Mouse (Mus musculus): Measurements from ENCODE around the gene Arl6ip5.

Gene Arl6ip5

GRCm38 (mm10) chr6:97210191-97210961 lies at the start of gene Arl6ip5:
TSS of gene Arl6ip5 (plus strand) at chr6:97210689.
- peak; percentile 91 to 93 for DNase-seq

DNA sequence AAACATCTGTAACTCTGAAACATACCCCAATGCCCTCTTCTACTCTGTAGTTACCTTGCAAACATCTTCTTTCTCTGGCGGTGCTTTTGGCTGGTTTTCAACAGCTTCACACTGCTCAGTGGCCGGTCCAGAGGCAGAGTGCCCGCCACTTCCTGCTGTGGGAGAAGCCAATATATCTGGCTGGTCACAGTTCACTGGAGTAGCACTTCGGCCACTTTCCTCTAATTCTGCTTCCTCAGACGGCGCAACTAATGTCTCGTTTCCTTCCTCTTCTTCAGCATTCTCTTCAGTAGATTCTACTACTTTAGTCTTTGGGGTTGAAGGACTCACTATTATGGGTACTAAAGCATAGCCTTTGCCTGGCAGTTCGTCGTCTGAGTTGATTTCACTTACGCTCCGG lies 34.8 kb upstream of the Arl6ip5 start:
- peak; percentile 15 to 25 for DNase-seq

DNA sequence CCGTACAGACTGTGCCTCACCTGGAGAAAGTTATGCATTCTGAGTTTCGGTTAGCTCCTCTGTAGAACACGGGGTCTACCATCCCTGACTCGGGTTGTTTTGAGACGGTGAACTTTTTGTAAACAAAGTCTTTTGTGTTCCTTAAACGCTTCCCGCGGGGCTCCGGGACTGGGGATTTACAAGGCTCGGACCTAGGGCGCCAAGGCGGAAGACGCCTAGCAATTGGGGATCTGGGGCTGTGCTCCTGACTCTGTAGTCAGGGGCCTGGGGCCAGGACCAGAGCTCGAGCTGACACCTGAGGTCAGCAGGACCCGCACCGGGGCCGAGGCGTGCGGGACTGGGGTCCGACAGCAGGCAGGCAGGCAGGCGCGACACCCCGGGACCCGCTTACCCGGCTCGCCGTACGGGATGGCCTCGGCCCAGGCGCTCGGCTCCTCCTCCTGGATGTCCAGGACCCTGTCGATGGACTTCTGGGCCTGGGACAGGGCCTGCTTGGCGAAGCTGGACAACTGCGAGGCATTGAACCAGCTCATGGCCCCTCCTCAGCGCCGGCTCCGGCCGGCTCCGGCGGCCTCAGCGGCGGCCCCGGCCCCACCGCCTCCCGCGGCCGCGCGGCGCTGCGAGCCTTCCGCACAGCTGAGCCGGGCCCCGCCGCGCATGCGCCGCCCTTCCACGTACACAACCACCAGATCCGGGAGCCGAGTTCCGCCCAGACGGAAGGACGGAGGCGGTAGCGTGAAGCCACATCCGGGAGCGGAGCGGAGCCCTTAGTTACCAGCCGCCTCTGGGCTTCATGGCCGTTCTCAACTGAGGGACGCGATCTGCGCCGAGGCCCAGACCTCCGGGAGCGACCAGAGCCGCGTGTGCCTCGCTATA lies 31.8 kb upstream of the Arl6ip5 start, which contains the start of gene Tmf1:
Tmf1 (minus strand) TSS at position 632 of the 876 bp plus-strand sequence.
- DNase-seq, result peak; percentile 95 to 97

GRCm38 (mm10) chr6:97179367-97179828 lies 31.1 kb upstream of the Arl6ip5 start:
- no peak for DNase-seq

- no peak for DNase-seq
Observed at GRCm38 (mm10) chr6:97200437-97200836, 10.1 kb upstream of the Arl6ip5 start.

DNA sequence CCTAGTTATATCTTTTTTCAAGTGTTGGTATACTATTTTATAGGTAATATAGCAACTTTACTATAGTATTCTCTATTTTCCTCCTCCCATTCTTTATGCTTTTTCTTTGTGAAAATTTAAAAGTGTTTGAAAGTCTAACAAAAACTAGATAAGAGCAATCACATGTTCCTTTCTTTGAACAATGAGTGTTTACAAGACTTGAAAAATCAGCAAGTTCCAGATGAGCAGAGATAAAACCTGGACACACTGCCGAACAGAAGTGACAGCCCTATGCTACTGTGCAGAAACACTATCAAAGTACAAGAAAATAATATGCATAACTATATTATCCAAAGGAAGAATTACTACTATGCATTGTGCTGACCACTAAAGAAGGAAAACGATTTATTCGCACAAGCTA lies 8.0 kb upstream of the Arl6ip5 start:
- DNase-seq, result no peak

- no peak for DNase-seq
Observed at GRCm38 (mm10) chr6:97204252-97204869, 6.1 kb upstream of the Arl6ip5 start.

DNA sequence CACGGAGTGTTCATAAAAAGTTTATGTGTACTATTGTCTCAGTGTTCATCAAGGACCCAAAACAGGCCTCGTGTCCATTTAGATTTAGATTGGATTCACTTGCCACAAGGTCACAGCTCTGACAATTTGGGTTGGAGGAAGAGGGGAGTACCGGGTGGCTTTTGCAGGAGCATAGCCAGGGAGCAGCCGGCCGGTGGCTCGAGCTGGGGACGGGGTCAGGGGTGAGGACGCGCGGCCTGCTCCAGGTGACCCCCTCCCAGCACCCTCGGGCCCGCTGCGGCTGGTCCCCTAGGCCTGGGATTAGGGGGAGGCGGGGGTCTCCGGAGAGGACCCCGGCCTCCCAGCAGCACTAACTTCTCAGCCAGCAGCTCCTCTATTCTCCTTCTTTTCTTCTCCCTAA lies 5.5 kb upstream of the Arl6ip5 start:
- peak; percentile 41 for DNase-seq

GRCm38 (mm10) chr6:97205439-97205885 lies 5.0 kb upstream of the Arl6ip5 start, which contains the start of gene Uba3:
TSS of gene Uba3 (minus strand) at chr6:97205647.
- peak; percentile 99 to 100 for DNase-seq

DNA sequence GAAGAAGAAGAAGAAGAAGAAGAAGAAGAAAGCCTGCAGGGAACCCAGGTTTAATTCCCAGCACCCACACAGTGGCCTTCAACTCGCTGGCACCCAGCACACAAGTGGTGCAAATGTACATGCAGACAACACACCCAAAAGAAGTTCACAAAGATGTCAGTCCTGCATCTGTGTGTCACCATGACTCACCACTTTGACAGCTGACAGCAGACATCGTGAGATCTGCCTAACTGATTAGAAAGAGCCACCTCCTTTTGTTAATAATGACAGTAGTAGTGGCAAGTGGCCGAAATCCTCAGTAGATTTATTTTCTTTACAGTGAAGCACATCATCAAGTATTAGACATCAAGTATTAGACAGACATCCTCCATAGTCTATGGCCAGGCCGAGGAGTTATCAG lies 3.4 kb upstream of the Arl6ip5 start:
- no peak for DNase-seq

GRCm38 (mm10) chr6:97208406-97208805 lies 2.1 kb upstream of the Arl6ip5 start:
- DNase-seq, result no peak

GRCm38 (mm10) chr6:97209201-97209600 lies 1.3 kb upstream of the Arl6ip5 start:
- no peak for DNase-seq

DNA sequence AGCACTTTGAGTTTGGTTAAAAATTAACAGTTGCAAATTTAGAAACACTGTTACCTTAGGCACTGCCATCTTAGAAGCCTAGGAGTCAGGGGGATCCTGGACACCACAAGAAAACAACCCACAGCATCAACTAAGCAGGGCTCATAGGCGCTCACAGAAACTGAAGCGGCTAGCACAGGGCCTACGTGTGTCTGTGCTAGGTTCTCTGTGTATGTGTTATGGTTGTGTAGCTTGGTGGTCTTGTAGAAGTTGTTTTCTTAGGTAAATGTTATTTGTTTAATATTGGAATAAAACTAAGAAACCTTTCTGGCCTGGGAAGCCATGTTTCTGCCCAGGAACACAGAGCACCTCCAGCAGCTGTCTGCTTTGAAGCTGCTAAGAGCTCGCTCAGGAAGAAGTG lies 738 bp upstream of the Arl6ip5 start:
- DNase-seq, result no peak

GRCm38 (mm10) chr6:97210962-97211601 lies 593 bp downstream of the Arl6ip5 start:
- peak; percentile 32 to 43 for DNase-seq

DNA sequence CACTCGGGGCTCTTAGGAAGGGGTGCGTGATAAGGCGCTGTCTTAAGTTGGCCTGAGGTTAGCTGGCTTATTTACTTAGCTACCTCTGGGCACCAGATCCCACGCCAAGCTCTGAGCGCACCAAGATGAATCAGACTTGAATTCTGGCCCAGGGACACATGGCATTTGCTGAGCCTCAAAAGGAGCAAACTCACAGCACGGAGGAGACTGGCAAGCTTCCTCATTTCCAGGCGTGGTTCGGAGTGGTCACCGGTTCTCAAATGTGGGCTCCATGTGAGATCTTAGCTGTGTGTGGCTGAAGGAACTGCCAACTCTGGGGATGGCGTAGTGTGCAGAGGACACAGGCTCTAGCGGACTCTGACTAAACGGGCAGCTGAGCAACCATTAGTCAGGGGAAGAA lies 1.5 kb downstream of the Arl6ip5 start:
- DNase-seq, result peak; percentile 40 to 55

- DNase-seq, result no peak
Observed at GRCm38 (mm10) chr6:97216154-97216821, 5.8 kb downstream of the Arl6ip5 start.

DNA sequence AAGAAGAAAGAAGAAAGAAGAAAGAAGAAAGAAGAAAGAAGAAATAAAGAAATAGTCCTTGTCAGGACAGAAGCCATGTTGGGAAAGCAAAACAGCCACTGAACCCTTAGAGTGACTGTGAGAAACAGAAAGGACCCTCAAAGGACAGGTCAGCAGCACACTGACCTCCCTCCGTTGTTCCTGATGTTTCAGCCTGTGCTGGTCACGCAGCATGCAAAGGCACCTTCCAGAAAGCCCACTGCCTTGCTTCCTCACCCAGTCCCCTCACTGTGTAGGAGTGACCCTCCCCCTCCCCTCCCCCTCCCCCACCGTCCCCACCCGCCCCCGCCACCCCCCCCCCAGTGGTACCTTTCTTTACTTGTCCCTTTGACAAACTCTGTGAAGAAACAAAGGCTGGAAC lies 10.2 kb downstream of the Arl6ip5 start:
- no peak for DNase-seq

DNA sequence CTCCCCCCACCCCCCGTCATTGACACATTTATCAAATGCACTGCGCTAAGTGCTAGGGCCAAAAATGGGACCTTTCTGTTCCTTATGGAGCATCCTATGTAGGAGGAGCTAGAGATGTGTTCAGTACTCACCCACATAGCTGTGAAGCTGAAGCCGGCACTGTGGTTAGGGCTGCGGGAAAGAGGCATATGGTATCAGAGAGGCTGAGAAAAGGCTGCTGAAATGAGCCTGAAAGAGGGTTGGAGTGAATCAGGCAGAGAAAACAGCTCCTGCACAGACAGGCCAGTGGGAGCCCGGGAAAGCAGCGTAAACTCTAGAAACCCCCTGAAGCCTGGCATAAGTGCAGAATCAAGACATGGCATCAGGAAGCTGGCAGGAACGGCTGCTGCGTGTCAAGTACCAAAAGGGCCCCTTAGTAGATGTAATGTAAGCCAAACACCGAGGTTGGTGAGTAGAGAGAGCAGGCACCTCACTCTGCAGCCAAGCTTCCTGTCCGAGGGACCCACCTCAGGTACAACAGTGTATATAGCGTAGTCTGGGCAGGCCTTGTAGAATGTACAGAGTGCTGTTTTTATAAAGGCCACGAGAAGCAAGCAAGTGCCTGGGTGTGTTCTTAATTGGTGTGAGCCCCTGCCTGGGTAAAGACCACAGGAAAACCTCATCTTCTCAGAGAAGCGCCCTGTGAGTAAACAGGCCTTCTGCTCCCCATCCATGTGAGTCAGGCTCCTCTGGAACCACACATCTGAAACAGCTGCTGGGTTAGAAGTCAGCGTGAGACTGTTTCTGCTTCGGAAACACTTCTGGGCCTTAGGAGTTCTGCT lies 10.9 kb downstream of the Arl6ip5 start:
- peak in 1 of 2 experiments; percentile 29 for DNase-seq

- DNase-seq, result no peak
Observed at GRCm38 (mm10) chr6:97222321-97222720, 11.8 kb downstream of the Arl6ip5 start.

GRCm38 (mm10) chr6:97222931-97223467 lies 12.5 kb downstream of the Arl6ip5 start:
- no peak for DNase-seq

GRCm38 (mm10) chr6:97223566-97223965 lies 13.1 kb downstream of the Arl6ip5 start:
- no peak for DNase-seq
